Mouse (Mus musculus): ENCODE measurements around the gene Morn1. TPM values are rescaled to one million over a fixed set of nuclear protein-coding genes. Genes with fewer than 3 reads are reported as not detected.

Morn1 gene
- total RNA-seq, 2 experiments from 2014 or later, result 1.00 to 1.9 TPM

DNA sequence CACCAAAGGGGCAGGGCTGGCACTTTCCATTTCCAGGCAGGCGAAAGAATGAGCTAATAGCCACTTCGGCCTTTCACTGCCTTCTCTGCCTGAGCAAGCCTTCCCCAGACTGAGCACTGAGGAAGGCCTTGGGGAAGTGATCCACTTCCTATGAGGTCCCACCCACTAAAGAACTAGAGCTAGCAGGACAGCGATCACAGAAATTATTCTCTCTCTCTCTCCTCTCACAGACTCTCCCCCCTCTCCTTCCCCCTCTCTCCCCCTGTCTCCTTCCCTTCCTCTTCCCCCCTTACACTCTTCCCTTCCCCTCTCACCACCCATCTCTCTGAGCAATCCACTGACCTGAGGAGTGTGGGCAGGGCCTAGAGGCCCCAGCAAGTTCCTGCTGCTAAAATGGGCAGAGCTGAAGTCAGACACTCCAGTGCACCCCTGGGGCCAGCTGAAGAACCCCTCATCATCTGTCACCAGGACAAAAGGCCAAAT lies 100.9 kb downstream of the Morn1 start:
- no peak for DNase-seq (ENCODE audit: low spot score)

DNA sequence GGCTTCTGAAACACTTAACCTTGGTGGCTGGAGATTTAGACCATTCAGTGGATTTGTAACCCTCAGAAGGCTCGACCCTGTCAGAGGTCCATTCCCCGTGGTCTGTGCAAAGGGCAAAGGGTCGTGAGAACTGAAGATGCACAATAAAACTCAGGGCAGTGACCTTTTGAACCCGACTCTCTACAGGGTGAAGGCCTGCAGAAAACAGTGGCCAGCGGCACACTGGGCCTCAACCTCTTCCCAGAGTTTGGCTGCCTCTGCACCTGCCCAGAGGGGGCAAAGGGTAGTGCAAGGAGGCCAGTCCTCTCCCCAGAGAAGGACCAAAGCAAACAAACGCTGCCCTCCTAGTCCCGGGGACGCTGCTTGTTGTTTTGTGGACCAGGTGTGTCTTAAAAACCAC lies 102.0 kb downstream of the Morn1 start:
- DNase-seq (ENCODE audit: low spot score), result no peak

DNA sequence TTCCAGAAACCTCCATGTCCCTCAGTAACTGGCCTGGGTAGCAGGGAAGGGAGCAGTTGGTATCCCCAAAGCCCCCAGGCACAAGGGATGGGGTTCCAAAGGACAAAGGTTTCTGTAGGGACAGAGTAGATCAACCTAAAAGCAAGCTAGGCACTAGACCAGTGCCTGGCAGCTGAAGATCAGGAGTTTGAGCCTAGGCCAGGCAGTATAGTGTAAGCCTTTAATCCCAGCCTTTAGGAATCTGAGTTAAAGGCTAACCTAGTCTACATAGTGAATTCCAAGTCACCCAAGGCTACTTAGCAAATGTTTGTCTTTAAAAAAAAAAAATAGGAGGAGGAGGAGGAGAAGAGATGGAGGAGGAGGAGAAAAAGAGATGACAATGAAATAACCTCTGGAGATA lies 102.4 kb downstream of the Morn1 start:
- DNase-seq (ENCODE audit: low spot score), result no peak

DNA sequence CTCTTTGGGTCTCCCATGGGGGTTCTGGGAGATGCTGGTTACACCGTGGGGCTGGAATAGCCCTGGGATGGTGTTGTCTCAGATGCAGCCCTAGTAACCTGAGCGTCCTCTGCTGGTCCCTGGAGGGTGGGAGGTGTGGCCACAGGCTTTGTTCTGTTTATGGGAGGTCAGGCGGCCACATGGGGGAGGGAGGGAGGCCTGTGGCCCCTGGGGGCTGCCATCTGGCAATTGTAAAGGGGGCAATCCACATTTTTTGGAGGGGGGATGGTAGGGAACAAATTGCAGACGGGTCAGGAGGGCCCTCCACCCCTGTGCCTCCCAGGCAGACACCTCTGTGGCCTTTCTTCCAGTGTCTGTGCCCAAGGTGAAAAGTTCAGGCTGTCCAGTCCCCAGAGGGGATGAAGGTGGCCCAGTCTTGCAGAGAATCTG lies 103.3 kb downstream of the Morn1 start:
- DNase-seq (ENCODE audit: low spot score), result no peak

DNA sequence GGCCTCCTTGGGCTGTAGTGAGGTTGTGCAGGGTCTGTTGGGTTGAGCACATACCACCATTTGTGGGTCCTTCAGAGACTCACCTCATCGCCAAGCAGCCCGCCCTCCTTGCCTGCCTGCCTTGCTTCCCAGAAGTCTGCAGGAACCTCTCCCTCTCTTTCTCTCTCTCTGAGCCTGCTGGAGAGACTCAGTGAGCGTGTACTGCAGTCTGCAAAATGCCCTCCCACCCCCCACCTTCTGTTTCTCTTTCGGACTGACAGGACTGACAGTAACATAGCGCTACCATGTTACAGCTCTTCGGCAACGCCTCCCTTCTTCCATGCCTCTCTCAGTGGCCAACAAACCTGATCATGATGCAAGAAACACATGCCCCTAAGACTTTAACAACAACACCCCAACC lies 103.9 kb downstream of the Morn1 start:
- no peak for DNase-seq (ENCODE audit: low spot score)

Other genes with a start within 250 kb of the Morn1 start
- gene Ttc34, start 249.1 kb upstream of the Morn1 start, total RNA-seq (2021), result under 1 TPM in 1 of 2 experiments, not detected in 1; 0.14 TPM
- not detected for gene Mmel1, start 217.0 kb upstream of the Morn1 start, total RNA-seq (2021)
- gene Fam213b, start 187.4 kb upstream of the Morn1 start, total RNA-seq (2021), result 10 to 100 TPM; 69.5 to 73.0 TPM
- 1 to 10 TPM; 1.3 to 1.9 TPM for gene Tnfrsf14, start 158.0 kb upstream of the Morn1 start, total RNA-seq (2021)
- gene Hes5, start 125.7 kb upstream of the Morn1 start, total RNA-seq (2021), result not detected
- 10 to 100 TPM; 31.9 to 35.6 TPM for gene Pank4, start 122.5 kb upstream of the Morn1 start, total RNA-seq (2021)
- gene Plch2, start 29.8 kb upstream of the Morn1 start, total RNA-seq (2021), result under 1 TPM; 0.09 TPM
- gene Pex10, start 19.6 kb upstream of the Morn1 start, total RNA-seq (2021), result 10 to 100 TPM; 11.2 to 12.6 TPM
- gene Rer1, start 195 bp upstream of the Morn1 start, total RNA-seq (2021), result 10 to 100 TPM; 53.0 to 58.0 TPM
- gene Ski, start 136.0 kb downstream of the Morn1 start, total RNA-seq (2021), result 10 to 100 TPM; 28.3 to 31.3 TPM
- gene Faap20, start 163.2 kb downstream of the Morn1 start, total RNA-seq (2021), result 1 to 10 TPM; 5.2 to 6.6 TPM

Measured in gastrocnemius, adult 18-20 months (tissue).